Mouse (Mus musculus): Measurements from ENCODE around the gene 4931429L15Rik. TPM values are rescaled to one million over a fixed set of nuclear protein-coding genes. Genes with fewer than 3 reads are reported as not detected.

4931429L15Rik gene
- not detected for polyA plus RNA-seq (2017; shearing (Covaris generic))

GRCm38 (mm10) chr9:46319886-46320285 is at the start of gene 4931429L15Rik:
Gene 4931429L15Rik, minus strand, starts transcription at chr9:46319986.

DNA sequence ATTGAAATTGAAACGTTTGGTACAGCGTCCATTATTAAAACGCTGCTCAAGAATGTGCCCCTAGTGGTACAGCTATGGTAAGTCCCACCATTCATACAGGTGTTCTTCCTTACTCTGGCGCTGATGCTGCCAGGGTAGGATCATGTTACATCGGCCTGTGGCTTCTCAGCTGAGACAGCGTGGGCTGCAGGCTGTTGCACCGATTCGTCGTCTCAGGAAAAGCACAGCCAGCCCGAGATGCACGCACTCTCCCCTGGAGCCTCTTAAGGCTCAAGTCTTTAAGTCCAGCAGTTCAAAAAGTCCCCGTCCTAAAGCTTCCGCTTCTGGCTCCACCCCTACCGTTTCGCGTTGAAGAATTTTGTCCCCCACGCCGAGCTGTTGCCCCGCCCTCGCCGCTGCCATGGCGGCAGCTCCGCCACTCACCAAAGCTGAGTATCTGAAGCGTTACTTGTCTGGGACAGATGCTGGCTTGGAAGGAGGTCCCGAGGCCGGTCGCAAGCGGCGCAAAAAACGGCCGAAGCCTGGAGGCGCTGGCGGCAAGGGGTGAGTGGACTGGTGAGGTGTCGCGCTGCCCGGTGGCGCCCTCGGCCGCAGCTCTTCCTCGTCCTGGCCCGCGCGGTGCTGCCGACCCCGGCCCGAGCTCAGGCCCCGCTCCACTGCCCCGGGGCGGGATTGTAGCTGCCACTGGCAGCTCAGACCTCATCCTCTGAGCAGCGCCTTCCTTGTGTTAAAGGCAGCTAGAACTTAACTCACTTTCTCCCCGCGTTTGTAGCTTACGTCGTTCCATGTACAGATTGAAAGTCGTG is 37.0 kb downstream of the 4931429L15Rik start, which contains the start of gene Bud13:
Bud13 (plus strand) TSS at position 378 of the 806 bp plus-strand sequence.

DNA sequence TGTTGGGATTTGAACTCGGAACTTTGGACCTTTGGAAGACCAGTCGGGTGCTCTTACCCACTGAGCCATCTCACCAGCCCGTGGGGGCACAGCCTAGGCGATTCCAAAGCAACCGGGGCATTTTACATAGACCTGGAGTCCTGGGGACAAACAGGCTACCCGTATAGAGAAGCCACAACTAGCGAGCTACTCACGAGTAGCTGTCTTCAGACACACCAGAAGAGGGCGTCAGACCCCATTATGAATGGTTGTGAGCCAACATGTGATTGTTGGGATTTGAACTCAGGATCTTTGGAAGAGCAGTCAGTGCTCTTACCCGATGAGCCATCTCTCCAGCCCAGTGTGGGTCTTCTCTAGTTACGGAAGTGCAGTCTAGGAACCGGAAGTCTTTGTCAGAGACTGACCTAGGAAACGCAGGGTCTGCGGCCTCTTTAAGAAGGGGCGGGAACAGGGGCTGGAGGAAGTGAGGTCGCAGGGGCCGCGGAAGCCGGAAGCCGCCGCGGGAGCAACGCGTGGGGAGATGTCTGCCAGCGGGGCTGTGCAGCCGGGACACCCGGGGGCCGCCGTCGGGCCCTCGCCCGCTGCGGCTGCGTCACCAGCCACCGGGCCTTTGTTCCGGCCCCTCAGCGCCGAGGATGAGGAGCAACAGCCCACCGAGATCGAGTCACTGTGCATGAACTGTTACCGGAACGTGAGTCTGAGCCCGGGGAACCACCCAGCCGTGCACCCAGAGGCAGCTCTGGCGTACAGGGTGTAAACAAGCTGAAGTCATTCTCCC is 46.9 kb downstream of the 4931429L15Rik start, which contains the start of gene Zpr1:
Zpr1 (plus strand) TSS at position 388 of the 778 bp plus-strand sequence.

GRCm38 (mm10) chr9:46268343-46268873 is 51.4 kb downstream of the 4931429L15Rik start, which contains the start of gene Apoa5:
Gene Apoa5, plus strand, starts transcription at chr9:46268633.

Other genes with a start within 250 kb of the 4931429L15Rik start
- not detected for gene Apoa1, start 91.4 kb downstream of the 4931429L15Rik start, polyA plus RNA-seq (2017; shearing (Covaris generic))
- gene Apoc3, start 84.3 kb downstream of the 4931429L15Rik start, polyA plus RNA-seq (2017; shearing (Covaris generic)) = not detected
- gene Apoa4, start 79.3 kb downstream of the 4931429L15Rik start, polyA plus RNA-seq (2017; shearing (Covaris generic)) = not detected
- gene Apoa5, start 51.4 kb downstream of the 4931429L15Rik start, polyA plus RNA-seq (2017; shearing (Covaris generic)) = not detected
- 52.5 TPM for gene Zpr1, start 46.9 kb downstream of the 4931429L15Rik start, polyA plus RNA-seq (2017; shearing (Covaris generic))
- 26.9 TPM for gene Bud13, start 37.0 kb downstream of the 4931429L15Rik start, polyA plus RNA-seq (2017; shearing (Covaris generic))